Mouse (Mus musculus) layer of hippocampus, postnatal 25 days (tissue): Measurements from ENCODE around the gene Dusp1. TPM values are rescaled to one million over a fixed set of nuclear protein-coding genes. Genes with fewer than 3 reads are reported as not detected.
A peak's percentile ranks its signal among the peaks of the same experiment; 100 is the strongest.

Source experiments
- DNase-seq, 2 experiments: peaks; one replicate each; pipeline ENCODE4 v3.0.0; 2022; ENCODE audit warnings: mixed read lengths in 2 of 2, low spot score in 1 of 2; ENCODE audit errors: extremely low spot score in 1 of 2
- total RNA-seq, 2 experiments: library from RNA; stranded (reverse); gene quantifications; 2 replicates each; pipeline ENCODE4 v1.2.3; 2021

Dusp1 gene
- total RNA-seq, 2 experiments from 2014 or later: 14.7 to 18.3 TPM

DNA sequence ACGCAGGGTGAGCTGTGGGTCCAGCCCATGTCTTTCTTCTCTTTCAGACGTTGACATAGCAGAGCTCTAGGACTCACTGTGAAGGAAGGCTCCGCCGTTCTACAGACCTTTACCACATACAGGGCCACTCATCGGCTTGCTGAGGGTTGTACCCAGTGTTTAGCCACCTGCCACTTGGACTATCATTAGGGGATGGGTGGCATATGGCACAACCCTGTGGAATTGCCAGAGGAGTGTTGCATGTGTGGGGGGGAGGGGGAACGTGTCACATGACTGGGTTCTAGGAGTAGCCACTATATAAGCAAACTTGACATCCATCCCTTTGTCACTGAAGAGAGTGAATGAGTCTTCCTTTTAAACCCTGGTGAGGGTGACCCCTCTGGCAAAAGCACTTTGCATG is 1.5 kb upstream of the Dusp1 start:
- no peak for DNase-seq

DNA sequence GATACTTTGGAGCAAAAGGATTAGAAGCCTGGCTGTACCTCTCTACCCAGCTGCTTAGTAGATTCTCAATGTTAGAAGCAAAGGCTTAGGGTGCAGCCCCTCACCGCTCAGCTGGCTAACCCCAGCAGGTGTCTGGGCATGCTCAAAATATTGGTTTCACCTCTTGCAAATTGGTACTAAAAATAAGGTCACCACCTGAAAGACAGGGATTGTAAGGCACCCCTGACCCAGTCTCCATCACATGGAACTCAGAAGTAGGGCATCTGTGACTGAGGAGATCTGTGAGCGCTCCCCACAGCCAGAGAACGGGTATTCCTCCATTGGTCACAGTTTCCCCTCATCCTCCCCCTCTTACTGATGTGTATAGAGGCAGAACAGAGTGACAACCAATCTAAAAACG is 364 bp upstream of the Dusp1 start:
- DNase-seq: no peak

DNA sequence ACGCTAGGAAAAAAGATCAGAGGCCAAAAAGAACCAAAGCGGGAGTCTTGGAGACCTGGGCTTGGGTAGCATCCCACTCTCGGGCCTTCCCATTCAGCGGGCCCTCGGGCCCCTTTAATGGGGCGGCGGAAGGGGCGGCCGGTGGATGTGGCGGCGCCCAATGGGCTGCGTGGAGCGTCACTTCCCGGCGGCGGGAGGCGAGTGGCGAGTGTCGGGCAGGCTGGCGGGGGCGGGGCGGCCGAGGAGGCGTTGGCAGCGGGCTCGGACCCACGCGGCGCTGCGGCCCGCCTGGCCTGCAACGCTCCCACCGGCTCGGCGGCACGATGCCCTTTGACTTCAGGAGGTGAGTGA is 663 bp downstream of the Dusp1 start, which contains the start of gene Ergic1:
Gene Ergic1, plus strand, starts transcription at position 200 of the 351 bp plus-strand sequence.
- DNase-seq: peak; percentile 83

DNA sequence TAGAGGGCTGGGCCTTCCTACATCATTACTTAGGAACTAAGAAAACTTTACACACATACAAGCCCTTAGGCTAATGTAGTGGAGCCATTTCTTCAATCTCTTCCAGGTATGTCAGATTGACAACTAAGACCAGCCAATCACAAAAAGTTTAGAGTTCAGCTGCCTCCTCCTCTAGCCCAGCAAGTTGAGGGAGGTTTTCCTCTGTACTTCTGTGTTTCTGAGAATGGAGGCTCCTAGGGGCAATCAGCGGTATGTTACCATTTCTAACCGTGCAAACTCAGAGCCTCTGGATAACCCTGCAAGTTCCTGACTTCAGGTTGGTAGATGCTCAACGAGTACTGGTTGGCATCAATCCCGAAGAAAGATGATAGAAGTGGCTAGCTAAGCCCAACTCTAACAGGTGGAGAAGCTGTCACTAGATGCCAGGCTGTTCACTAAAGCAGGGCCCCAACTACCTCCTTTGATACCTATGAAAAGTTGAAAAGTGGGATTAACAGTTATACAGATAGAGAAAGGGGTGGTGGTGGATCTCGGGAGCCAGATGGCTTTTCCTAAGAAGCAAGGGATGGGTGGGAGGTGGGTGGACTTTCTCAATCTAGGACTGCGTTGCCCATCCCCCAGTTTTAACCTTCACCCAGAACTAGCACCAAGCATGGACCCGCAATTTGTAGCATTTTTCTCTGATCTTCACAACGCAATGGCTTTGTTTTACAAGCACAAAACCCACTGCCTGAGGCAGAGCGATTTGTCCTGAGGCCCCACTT is 1.2 kb downstream of the Dusp1 start:
- no peak for DNase-seq

DNA sequence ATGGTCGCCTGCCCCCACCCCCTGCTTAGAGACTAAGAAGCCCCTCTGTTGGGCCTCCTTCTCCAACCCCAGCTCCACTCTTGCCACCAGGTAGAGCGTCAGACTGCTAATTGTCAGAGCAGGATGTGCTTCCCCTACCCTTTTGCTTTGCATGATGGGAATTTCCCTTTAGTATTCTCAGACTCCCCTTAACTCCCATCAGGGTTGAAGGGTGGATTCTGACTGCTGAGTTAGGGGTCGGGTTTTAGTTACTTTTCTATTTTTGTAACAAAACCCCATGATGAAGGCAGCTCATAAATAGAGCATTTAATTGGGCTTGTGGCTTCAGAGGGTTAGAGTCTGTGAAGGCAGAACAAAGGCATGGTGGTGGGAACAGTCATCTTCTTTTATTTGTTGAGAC is 8.9 kb downstream of the Dusp1 start:
- DNase-seq: no peak

DNA sequence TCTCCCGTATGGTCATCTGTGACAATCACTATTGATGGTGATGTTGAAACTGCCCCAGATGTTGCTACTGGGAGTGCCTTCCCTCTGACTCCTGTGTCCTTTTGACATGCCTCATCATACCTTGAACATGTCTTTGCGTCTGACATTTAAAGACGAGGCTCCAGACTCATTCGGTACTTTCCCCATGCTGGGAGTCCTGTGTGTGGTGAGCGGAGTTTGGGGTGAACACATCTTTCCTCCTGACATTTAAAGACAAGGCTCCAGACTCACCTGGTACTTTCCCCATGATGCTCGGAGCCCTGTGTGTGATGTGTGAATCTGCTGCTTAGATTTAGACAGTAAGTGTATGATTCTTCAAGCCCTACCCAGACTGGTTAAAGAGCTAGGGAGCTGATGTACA is 10.8 kb downstream of the Dusp1 start:
- DNase-seq: no peak

DNA sequence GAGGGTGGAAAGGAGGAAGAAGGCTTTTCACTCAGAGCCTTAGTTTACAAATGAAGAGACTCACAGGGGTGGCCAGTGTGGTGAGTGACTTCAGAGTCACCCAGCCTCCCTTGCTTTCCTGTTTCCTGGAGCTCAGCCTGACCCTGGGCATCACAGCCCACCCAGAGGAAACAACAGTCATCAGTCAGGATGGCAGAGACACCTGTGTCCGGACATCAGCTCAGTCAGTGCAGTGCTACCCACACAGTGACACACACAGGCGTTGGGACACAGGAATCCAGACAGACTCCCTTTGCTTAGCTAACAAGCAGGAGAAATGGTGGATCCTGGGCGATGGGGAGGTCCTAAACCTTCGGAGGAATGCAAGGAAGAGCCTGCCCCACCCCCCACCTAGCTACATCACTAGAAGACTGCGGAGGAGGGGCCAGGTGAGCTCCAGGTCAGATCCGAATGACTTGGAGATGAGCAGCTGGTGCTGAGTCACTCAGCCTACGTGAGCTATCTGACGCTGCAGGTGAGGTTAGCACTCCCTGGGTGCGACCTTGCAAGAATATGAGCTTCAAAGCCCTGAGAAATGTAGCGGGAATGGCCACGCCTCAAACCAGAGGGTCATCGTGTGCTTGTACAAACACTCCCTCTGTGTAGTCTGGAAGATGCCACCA is 12.6 kb downstream of the Dusp1 start:
- DNase-seq: no peak

DNA sequence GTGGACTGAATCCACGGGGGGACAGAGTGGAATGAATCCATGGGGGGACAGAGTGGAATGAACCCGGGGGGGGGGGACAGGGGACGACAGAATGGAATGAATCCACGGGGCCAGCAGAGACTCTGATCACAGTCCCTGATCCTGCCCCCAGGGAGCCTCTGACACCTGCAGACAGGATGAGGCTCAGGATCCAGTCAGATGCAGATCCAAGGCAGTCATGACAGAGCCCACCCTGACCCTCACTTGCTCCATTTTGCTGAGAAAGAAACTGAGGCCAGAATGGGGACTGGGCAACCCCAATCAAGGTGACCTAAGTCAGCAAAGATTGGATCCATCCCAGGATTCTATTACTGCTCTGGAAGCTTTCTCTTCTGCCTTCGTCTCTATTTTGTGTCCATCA is 13.4 kb downstream of the Dusp1 start:
- no peak for DNase-seq

DNA sequence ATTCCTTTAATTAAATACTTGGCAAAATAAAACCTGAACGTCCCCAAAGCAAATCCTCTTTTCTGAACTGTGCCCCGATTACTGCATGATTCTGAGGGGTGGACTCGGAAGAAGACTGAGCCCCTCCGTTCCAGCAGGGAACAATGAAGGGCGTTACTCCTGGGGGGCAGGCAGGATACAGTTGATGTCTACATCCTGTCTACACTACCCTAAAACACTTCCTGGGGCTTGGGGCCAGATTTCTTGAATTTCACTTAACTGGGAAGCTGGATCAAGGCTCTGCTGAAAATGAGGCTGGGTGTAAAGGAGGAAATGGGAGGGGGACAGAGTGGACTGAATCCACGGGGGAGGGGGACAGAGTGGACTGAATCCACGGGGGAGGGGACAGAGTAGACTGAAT is 14.2 kb downstream of the Dusp1 start:
- DNase-seq: no peak

DNA sequence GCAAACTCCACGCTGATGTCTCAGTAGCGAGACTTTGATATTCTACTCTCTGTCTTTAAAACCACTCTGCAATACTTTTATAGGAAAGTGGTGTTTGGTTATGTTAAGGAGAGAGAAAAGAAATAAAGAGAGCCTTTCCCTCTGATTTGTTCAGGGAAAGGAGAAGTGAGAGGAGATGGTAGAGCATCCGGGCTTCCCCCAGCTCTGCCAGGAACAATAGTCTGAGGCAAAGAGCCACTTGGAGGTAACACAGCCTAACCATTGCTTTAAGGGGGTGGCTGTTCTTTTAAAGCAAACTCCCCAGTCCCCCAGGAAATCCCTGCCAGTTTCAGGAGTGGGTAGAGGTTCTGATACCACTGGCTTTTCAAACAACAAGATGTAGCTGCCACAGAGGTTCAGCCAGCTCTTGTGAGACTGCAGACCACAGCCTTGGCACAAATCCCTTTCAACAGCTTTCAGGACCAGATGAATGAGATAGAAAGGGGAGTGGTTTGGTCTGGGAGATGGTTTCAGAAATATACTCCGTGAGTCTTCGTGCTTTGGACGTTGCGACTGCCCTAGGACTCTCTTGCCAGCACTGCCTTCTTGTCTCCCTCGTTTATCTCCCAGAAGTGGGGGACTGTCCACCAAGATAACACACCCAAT is 17.5 kb downstream of the Dusp1 start:
- DNase-seq: no peak

DNA sequence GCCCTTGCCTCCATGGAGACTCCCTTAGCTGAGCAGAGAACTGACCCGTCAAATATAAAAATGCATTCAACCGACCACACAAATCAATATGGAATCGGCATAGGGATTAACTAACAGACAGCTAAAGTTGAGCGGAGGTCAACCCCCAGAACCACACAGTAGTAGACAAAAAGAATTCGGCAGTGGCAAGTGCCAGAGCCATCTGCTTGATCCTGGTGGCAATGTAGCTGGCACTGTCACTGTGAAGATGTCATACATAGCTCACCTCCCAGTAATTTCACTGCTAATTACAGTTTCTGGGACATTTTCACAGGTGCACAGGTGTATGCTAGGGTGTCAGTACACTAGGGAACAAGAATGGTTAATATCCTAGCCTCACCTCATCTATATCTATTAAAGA is 21.8 kb downstream of the Dusp1 start:
- no peak for DNase-seq

DNA sequence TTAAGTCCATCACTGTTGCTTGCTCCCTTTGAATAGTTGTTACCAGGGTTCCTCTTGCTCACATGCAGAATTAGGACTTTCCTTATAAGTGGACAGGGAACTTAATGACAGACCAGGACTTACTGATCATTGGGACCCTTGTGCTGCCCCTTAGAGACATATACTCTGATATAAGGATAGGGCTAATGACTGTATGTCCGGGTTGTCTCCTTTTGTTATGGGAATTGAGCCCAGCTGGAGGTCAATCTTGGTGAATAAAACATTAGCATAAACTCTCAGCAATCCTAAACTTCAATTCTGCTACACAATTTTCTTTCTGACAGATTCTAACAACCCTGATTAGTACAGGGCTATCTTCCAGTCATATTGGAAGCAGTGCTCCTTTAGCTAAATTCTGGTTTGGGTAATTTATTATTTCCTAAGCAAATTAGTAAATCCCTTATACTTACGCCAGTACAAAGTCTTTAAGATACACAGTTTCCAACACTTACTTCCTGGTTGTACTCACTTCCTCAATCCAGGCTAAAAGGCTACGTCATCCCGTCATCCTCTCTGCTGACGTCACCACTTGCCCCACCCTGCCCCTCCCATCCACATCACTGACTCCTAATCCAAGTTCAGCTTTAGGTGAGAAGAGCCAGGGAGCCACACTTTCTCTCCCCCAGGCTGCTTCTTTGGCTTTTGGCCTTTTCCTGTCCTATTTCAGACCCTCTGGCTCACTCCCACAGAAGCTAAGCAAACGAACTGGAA is 24.0 kb downstream of the Dusp1 start:
- no peak for DNase-seq

DNA sequence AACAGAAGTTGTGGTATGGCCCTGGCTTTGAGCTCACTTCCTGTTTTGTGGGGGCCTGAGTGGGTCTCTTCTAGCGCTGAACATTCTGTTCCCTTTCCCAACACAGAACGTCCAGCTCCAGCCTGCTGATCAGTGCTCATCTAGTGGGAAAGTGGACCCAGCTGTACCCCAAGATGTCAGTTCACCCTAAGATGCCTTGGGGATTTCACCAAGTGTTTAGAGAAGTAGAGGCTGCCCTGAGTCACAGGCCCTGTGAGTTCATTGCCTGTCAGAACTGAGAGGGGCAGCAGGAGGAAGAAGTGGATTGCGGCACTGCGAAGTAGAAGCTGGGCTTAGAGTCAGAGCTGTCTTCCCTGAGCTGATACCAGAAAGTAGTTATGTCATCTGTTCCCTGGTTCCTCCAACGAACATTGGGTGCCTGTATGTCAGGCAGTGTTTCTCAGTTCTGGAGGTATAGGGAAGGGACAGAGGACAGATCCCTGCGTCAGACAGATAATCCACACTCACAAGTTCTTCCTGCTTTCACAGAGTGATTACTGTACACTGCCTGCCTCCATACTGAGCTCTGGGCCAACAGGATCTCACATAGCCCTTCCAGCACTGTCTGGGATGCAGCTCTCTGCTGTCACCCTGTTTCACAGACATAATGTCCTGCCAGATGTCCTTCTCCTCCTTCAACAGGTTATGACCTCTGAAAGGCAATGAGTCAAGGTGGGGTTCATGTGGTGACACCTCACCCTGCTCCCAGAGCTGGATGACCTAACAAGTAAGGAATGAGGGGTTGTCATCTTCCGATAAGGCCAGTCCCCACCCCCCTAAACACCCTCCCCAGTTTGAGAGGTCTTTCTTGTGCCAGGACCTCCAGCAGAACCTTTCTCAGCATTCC is 26.4 kb downstream of the Dusp1 start:
- DNase-seq: no peak

DNA sequence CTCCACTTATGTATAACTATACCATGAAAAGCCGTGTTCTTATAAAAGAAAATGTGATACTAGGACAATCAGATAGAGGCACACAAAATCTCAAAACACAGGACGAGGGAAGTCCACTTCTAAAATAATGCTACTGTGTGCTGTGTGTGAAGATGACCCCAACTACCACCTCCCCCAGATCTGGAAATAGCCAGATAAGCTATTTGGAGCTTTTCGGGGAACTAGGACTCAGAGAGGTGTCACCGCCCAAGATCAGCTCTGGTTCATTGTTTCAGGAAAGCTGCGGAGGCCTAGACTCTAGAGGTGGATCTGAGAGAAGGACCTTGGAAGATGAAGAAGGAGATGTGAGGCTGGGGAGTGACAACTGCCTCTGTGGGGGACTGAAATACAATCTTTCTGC is 27.2 kb downstream of the Dusp1 start:
- DNase-seq: no peak

DNA sequence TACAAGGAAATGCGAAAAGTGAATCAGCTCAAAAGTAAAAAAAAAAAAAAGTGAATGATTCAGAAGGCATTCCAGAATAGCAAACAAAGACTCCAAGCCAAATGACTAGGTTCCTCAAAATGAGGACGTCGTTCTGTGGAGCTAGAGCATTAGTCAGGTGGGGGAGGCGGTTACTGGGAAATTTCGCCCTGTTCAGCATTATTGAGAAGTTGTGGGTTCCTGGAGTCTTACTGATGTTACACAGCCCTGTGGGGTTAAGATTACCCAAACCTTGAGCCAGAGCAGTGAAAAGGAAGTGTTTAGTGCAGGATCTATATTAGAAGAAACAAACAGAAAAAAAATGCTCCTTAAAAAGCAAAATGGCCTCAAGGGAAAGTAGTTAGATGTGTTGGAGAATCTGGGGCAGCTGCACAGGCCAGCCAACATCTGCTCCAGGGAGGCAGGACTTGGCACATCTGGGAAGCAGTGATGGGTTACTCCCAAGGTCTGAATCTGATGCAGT is 28.0 kb downstream of the Dusp1 start:
- no peak for DNase-seq

DNA sequence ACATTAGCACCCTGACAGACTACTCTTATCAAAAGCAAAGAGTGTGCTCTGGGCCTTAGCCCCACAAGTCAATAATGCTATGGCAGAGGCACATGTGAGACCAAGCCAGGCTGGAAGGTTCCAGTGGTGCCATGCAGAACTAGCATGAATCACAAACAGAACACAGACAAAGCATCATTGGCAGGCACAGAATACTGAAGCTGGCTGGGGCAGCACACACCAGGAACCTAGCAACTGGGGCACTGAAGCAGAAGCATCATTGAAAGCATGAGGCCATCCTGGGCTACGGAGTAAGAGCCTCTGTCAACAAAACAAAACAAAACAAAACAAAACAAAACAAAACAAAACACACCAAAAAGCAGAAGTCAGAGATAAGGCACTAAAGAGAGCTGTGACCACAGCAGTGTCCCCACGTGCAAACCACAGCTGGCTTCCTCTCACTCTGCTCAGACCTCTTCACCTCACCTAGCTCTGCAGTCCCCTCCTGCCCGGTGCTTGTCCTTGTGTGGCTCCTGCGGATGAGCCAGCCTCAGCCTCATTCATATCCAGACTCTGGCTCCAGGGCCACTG is 29.4 kb downstream of the Dusp1 start:
- no peak for DNase-seq

DNA sequence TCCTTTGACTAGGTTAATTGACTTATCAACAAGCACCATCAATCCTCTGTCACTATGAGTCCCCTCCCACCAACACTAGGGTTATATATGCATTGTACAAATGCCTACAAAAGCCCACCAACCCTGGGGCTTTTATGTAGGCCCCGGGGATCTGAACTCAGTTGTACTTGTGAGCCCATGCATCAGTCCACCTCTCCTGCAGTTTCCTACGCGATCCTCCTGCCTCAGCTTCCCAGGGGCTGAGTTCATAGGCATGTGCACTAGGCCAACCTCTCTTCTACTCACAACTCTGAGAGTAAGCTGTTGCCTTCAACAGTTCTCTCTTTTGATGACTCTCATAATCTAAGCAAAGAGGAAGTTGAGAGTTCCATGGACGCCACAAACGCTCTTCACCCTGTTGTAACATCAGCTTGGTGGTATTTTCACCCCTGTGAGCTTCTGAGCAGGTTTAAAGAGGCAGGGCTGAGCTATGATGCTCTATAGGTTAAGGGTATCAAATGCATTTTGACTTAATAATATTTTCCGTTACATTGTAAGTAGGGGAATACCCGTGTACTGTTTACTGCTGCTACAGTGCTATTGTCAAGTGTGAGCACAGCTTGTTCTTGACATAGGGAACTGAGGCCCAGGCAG is 30.4 kb downstream of the Dusp1 start:
- no peak for DNase-seq

DNA sequence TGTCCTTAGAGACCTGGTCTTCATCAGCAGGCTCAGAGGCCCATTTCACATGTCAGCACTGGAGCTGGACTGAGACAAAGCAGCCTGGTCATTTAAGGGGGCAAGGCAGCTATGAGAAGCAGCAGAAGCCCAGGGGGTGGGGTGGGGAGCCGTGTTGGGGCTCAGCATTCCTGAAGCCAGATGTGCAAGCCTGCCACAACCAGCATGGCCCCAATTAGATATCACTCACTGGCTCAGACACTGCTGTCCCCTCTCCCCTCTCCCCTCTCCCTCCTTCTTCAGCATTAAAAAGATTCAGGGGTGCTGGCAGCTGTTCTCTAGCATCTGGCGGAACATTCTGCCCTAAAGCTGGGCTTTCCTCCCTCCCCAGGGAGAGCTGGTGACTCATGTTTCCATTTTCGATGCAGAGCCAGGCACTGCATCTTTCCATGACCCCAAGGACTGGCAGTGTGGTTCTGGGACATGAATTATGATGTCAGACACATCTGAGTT is 31.3 kb downstream of the Dusp1 start:
- DNase-seq: no peak

DNA sequence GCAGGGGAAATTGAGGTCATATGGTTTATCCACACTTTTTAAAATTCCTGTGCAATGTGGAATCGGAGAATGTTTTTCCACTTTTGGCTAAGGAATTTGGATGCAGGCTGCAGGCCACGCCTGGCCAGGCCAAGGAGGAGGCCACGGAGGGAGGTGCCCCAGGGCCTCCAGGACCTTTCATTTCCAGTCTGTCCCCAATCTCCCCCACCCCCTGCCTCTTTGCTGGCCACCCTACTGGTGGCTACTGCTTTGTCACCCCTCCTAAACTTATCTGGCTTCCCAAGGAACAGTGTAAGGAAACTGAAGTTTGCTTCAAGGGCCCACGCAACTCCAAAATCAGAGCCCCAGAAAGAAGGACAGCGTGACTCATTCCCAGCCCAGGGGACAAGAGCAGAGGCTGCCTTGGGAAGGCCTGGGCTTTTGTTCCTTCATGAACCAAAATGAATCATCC is 32.1 kb downstream of the Dusp1 start:
- DNase-seq: no peak
